ENCODE assay signal across 10 mouse cellular contexts in genomic region chr3:149111529-149112439, GRCm38 (mm10).
DNase-seq lines count a peak whose midpoint lies in the region; ATAC-seq and TF ChIP-seq lines count a peak whose summit lies in the region.
"Had no signal": no experiment of that assay in that cellular context is flagged by ENCODE, and none has a peak within 500 bp of the region (broad histone marks: within the 10 kb centered on the region; RNA-seq: fewer than 3 reads in every experiment).

No protein-coding gene starts in this region.

- H3K36me3 ChIP-seq in liver, embryonic 12.5 days = no peaks in the 10 kb centered on the region
- no peaks in the 10 kb centered on the region for H3K36me3 ChIP-seq in liver, embryonic 11.5 days (ENCODE audit: control insufficient read depth, insufficient read depth, low read length)
- no peaks in the 10 kb centered on the region for H3K36me3 ChIP-seq in lung, postnatal 0 days (ENCODE audit: insufficient read depth, low read length)

- WGBS in liver, embryonic 12.5 days (ENCODE audit: insufficient replicate concordance) = 50% methylated on average over 19 of the region's 19 CpGs
- 50% methylated on average over 19 of the region's 19 CpGs for WGBS in liver, embryonic 11.5 days
- WGBS in lung, postnatal 0 days = 47% methylated on average over 19 of the region's 19 CpGs

- peak; percentile 85 for TF ChIP-seq EP300 in lung, postnatal 0 days (IDR thresholded peaks at IDR 0.05)

- 0 out of 2 replicates have a peak, but pooled peaks cover 4% of the 10 kb centered on the region for H3K27me3 ChIP-seq in liver, embryonic 12.5 days (replicated peaks)
- no peaks in the 10 kb centered on the region for H3K27me3 ChIP-seq in liver, embryonic 11.5 days (replicated peaks; ENCODE audit: control insufficient read depth, insufficient read depth, low read length)
- no peaks in the 10 kb centered on the region for H3K27me3 ChIP-seq in lung, postnatal 0 days (replicated peaks; ENCODE audit: insufficient read depth, low read length)

- no peak for DNase-seq in liver, embryonic 11.5 days (ENCODE audit: low spot score)
- peak; percentile 76 for DNase-seq in lung, postnatal 0 days (ENCODE audit: low spot score)
- DNase-seq in urinary bladder, postnatal 25 days (ENCODE audit: low spot score) = peak; percentile 35
- no peak for DNase-seq in layer of hippocampus, adult 9-10 months (ENCODE audit: low spot score)
- DNase-seq: cerebellum, adult 8-10 months; thymus, postnatal 4 days had no signal

- H3K9me3 ChIP-seq in liver, embryonic 12.5 days (replicated peaks) = no peaks in the 10 kb centered on the region
- no peaks in the 10 kb centered on the region for H3K9me3 ChIP-seq in liver, embryonic 11.5 days (ENCODE audit: control insufficient read depth, low read length)
- H3K9me3 ChIP-seq in lung, postnatal 0 days (ENCODE audit: low read length) = no peaks in the 10 kb centered on the region

- H3K9ac ChIP-seq in liver, embryonic 12.5 days = no peak overlapping the region
- no peak overlapping the region for H3K9ac ChIP-seq in liver, embryonic 11.5 days (ENCODE audit: low read depth, low read length)
- no peak overlapping the region for H3K9ac ChIP-seq in lung, postnatal 0 days (replicated peaks; ENCODE audit: low read depth)

- 0 out of 2 replicates have a peak, but pooled peaks have one; percentile 13 for ATAC-seq in liver, embryonic 12.5 days
- no peak for ATAC-seq in liver, embryonic 11.5 days (replicated peaks; ENCODE audit: low FRiP score)
- ATAC-seq in granulocyte monocyte progenitor cell, adult 5-6 weeks (replicated peaks; ENCODE audit: poor library complexity, severe bottlenecking) = peak; percentile 89
- peak; percentile 73 for ATAC-seq in lung, postnatal 0 days
- ATAC-seq in erythroid progenitor cell, adult 5-6 weeks (replicated peaks; ENCODE audit: low FRiP score, poor library complexity, severe bottlenecking) = no peak
- ATAC-seq: midbrain, embryonic 16.5 days had no signal

- H3K4me1 ChIP-seq in liver, embryonic 12.5 days = peaks cover 6% of the 10 kb centered on the region; the same call in 1 of the 2 replicates
- 0 out of 2 replicates have a peak, but pooled peaks cover 3% of the 10 kb centered on the region for H3K4me1 ChIP-seq in liver, embryonic 11.5 days (replicated peaks; ENCODE audit: control insufficient read depth, insufficient read depth, low read length)
- 0 out of 2 replicates have a peak, but pooled peaks cover 3% of the 10 kb centered on the region for H3K4me1 ChIP-seq in lung, postnatal 0 days (ENCODE audit: insufficient read depth, low read depth, low read length)

- H3K27ac ChIP-seq in liver, embryonic 12.5 days = no peak overlapping the region
- no peak overlapping the region for H3K27ac ChIP-seq in liver, embryonic 11.5 days (ENCODE audit: low read depth, low read length)
- H3K27ac ChIP-seq in lung, postnatal 0 days (ENCODE audit: low read length) = no peak overlapping the region

- H3K4me3 ChIP-seq in liver, embryonic 12.5 days = no peak overlapping the region
- no peak overlapping the region for H3K4me3 ChIP-seq in liver, embryonic 11.5 days (ENCODE audit: low read depth, low read length)
- H3K4me3 ChIP-seq in lung, postnatal 0 days (ENCODE audit: low read depth, low read length) = no peak overlapping the region

- no peak overlapping the region for H3K4me2 ChIP-seq in liver, embryonic 12.5 days
- H3K4me2 ChIP-seq in liver, embryonic 11.5 days = no peak overlapping the region
- no peak overlapping the region for H3K4me2 ChIP-seq in lung, postnatal 0 days (replicated peaks; ENCODE audit: low read depth, low read length)

- no peak for TF ChIP-seq CTCF in lung, postnatal 0 days (IDR thresholded peaks at IDR 0.05)

Comparison
In these comparisons a context has a peak if more than half of its experiments do, and no peak if none do; other contexts are left out.
1. ATAC-seq: peak in liver, embryonic 12.5 days (single experiment), granulocyte monocyte progenitor cell, adult 5-6 weeks (single experiment) and lung, postnatal 0 days (single experiment); none in liver, embryonic 11.5 days (single experiment) and erythroid progenitor cell, adult 5-6 weeks (single experiment).
2. DNase-seq: peak in lung, postnatal 0 days (single experiment) and urinary bladder, postnatal 25 days (single experiment); none in liver, embryonic 11.5 days (single experiment) and layer of hippocampus, adult 9-10 months (single experiment).